Mouse (Mus musculus): ENCODE data around the gene Trak1.

GRCm38 (mm10) chr9:121369573-121369972, 72.3 kb downstream of the Trak1 start:
- TF ChIP-seq CTCF (conservative IDR thresholded peaks at IDR 0.05; ENCODE audit: low read length) = no peak
- no peak for TF ChIP-seq NANOG (IDR thresholded peaks at IDR 0.05; ENCODE audit: borderline replicate concordance, low read length)
- no peak for TF ChIP-seq POU5F1 (IDR thresholded peaks at IDR 0.05; ENCODE audit: borderline replicate concordance, low read length)

All from E14TG2a.4 (cell line).